Comparison of ENCODE assay signal across 21 mouse cellular contexts in the genomic region with DNA sequence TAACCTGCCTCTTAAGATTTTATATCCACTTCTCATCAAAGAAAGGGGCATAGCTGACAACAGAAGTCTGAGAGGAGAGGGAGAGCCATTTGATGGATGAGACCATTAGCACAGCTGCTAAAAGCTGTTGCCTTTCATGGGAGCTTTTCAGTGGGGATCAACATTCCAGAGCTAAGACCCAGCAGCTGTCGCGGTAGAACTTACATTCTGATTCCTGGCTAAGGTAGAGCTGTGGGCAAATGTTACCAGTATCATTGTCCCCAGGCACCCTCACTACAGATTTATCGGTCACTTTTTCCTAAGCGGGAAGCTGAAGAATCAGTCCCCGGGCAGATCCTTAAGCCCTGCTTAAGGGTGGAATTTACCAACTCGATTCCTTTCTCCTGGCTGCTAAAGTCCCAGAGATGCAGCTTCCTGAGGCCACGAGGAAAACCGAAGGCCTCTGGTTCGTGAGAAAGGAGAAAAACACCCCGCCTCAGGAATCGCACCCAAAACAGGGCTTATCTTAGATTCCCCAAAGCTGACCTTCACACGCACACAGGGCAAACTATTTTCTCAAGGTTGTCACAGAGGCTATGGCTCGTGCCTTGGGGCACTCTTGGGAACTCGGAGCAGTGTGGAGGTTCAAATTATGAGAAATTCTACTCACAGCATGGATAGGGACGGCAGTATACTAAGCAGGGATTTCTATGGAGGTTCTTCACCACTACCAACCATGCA. TPM values are rescaled to one million over a fixed set of nuclear protein-coding genes. Genes with fewer than 3 reads are reported as not detected.
DNase-seq lines count a peak whose midpoint lies in the region; ATAC-seq and TF ChIP-seq lines count a peak whose summit lies in the region.
"Had no signal": no experiment of that assay in that cellular context is flagged by ENCODE, and none has a peak within 500 bp of the region (broad histone marks: within the 10 kb centered on the region; RNA-seq: fewer than 3 reads in every experiment).

No protein-coding gene starts in this region.

- no peak for ATAC-seq in heart, embryonic 12.5 days (ENCODE audit: insufficient number of reproducible peaks, low FRiP score)
- no peak for ATAC-seq in midbrain, postnatal 0 days (ENCODE audit: low FRiP score)
- ATAC-seq in midbrain, embryonic 15.5 days (replicated peaks), result no peak
- 0 out of 2 replicates have a peak, but pooled peaks have one; percentile 26 for ATAC-seq in embryonic facial prominence, embryonic 13.5 days (ENCODE audit: insufficient number of reproducible peaks, insufficient read depth, low FRiP score, low TSS enrichment, low read depth)
- no peak for ATAC-seq in forebrain, postnatal 0 days
- ATAC-seq: hindbrain, postnatal 0 days; midbrain, embryonic 13.5 days; Patski had no signal

- no peak overlapping the region for H3K27ac ChIP-seq in heart, embryonic 12.5 days (ENCODE audit: poor library complexity, severe bottlenecking)
- no peak overlapping the region for H3K27ac ChIP-seq in midbrain, postnatal 0 days (ENCODE audit: low read depth, low read length)
- H3K27ac ChIP-seq in midbrain, embryonic 15.5 days, result no peak overlapping the region
- no peak overlapping the region for H3K27ac ChIP-seq in embryonic facial prominence, embryonic 13.5 days
- H3K27ac ChIP-seq in forebrain, postnatal 0 days (ENCODE audit: low read depth, low read length), result no peak overlapping the region
- H3K27ac ChIP-seq: embryonic facial prominence, embryonic 12.5 days; hindbrain, postnatal 0 days; midbrain, embryonic 13.5 days had no signal

- TF ChIP-seq CTCF in midbrain, postnatal 0 days (IDR thresholded peaks at IDR 0.05), result no peak
- TF ChIP-seq CTCF in forebrain, postnatal 0 days (IDR thresholded peaks at IDR 0.05; ENCODE audit: low read depth), result no peak

- 0 out of 2 replicates have a peak, but pooled peaks cover 5% of the 10 kb centered on the region for H3K9me3 ChIP-seq in heart, embryonic 12.5 days (replicated peaks)
- H3K9me3 ChIP-seq in midbrain, postnatal 0 days (ENCODE audit: low read length), result no peaks in the 10 kb centered on the region
- H3K9me3 ChIP-seq in midbrain, embryonic 15.5 days, result no peaks in the 10 kb centered on the region
- H3K9me3 ChIP-seq in embryonic facial prominence, embryonic 13.5 days, result no peaks in the 10 kb centered on the region
- H3K9me3 ChIP-seq in forebrain, postnatal 0 days (ENCODE audit: low read length), result no peaks in the 10 kb centered on the region
- H3K9me3 ChIP-seq: embryonic facial prominence, embryonic 12.5 days; midbrain, embryonic 13.5 days had no signal

- peaks cover 3% of the 10 kb centered on the region; the same call in 1 of the 2 replicates for H3K27me3 ChIP-seq in heart, embryonic 12.5 days (replicated peaks)
- H3K27me3 ChIP-seq in midbrain, postnatal 0 days (ENCODE audit: insufficient read depth, low read length), result no peaks in the 10 kb centered on the region
- H3K27me3 ChIP-seq in midbrain, embryonic 15.5 days (replicated peaks), result no peaks in the 10 kb centered on the region
- H3K27me3 ChIP-seq in embryonic facial prominence, embryonic 13.5 days, result no peaks in the 10 kb centered on the region
- no peaks in the 10 kb centered on the region for H3K27me3 ChIP-seq in forebrain, postnatal 0 days (ENCODE audit: insufficient read depth, low read length)
- H3K27me3 ChIP-seq: embryonic facial prominence, embryonic 12.5 days; midbrain, embryonic 13.5 days had no signal

- no peak overlapping the region for H3K9ac ChIP-seq in heart, embryonic 12.5 days
- no peak overlapping the region for H3K9ac ChIP-seq in midbrain, postnatal 0 days (replicated peaks; ENCODE audit: low read length, poor library complexity, severe bottlenecking)
- no peak overlapping the region for H3K9ac ChIP-seq in midbrain, embryonic 15.5 days
- H3K9ac ChIP-seq in embryonic facial prominence, embryonic 13.5 days, result no peak overlapping the region
- H3K9ac ChIP-seq in forebrain, postnatal 0 days, result no peak overlapping the region
- H3K9ac ChIP-seq: embryonic facial prominence, embryonic 12.5 days; midbrain, embryonic 13.5 days had no signal

- WGBS in heart, embryonic 12.5 days, result 41% methylated on average over 15 of the region's 15 CpGs
- WGBS in midbrain, postnatal 0 days, result 60% methylated on average over 15 of the region's 15 CpGs
- 48% methylated on average over 15 of the region's 15 CpGs for WGBS in midbrain, embryonic 15.5 days
- WGBS in embryonic facial prominence, embryonic 13.5 days, result 50% methylated on average over 15 of the region's 15 CpGs
- WGBS in forebrain, postnatal 0 days, result 56% methylated on average over 15 of the region's 15 CpGs

- H3K4me2 ChIP-seq in heart, embryonic 12.5 days, result 0 out of 2 replicates have a peak overlapping the region, but pooled peaks have one; percentile 21
- no peak overlapping the region for H3K4me2 ChIP-seq in midbrain, postnatal 0 days (ENCODE audit: low read depth, low read length, poor library complexity, severe bottlenecking)
- no peak overlapping the region for H3K4me2 ChIP-seq in midbrain, embryonic 15.5 days
- H3K4me2 ChIP-seq in embryonic facial prominence, embryonic 13.5 days, result no peak overlapping the region
- no peak overlapping the region for H3K4me2 ChIP-seq in forebrain, postnatal 0 days (ENCODE audit: low read depth)
- H3K4me2 ChIP-seq: embryonic facial prominence, embryonic 12.5 days; midbrain, embryonic 13.5 days had no signal

- no peak overlapping the region for H3K4me3 ChIP-seq in heart, embryonic 12.5 days
- H3K4me3 ChIP-seq in midbrain, postnatal 0 days (ENCODE audit: low read depth, low read length), result no peak overlapping the region
- no peak overlapping the region for H3K4me3 ChIP-seq in midbrain, embryonic 15.5 days
- no peak overlapping the region for H3K4me3 ChIP-seq in embryonic facial prominence, embryonic 13.5 days
- H3K4me3 ChIP-seq in forebrain, postnatal 0 days (ENCODE audit: low read depth, low read length), result no peak overlapping the region
- H3K4me3 ChIP-seq: embryonic facial prominence, embryonic 12.5 days; midbrain, embryonic 13.5 days had no signal

- no peaks in the 10 kb centered on the region for H3K36me3 ChIP-seq in heart, embryonic 12.5 days
- H3K36me3 ChIP-seq in midbrain, postnatal 0 days (ENCODE audit: insufficient read depth, low read length), result no peaks in the 10 kb centered on the region
- no peaks in the 10 kb centered on the region for H3K36me3 ChIP-seq in midbrain, embryonic 15.5 days (replicated peaks)
- H3K36me3 ChIP-seq in embryonic facial prominence, embryonic 13.5 days, result no peaks in the 10 kb centered on the region
- no peaks in the 10 kb centered on the region for H3K36me3 ChIP-seq in forebrain, postnatal 0 days (ENCODE audit: insufficient read depth)
- H3K36me3 ChIP-seq: embryonic facial prominence, embryonic 12.5 days; midbrain, embryonic 13.5 days had no signal

- 0 out of 2 replicates have a peak, but pooled peaks cover 5% of the 10 kb centered on the region for H3K4me1 ChIP-seq in heart, embryonic 12.5 days (replicated peaks)
- no peaks in the 10 kb centered on the region for H3K4me1 ChIP-seq in midbrain, postnatal 0 days (ENCODE audit: insufficient read depth, low read length)
- no peaks in the 10 kb centered on the region for H3K4me1 ChIP-seq in midbrain, embryonic 15.5 days
- H3K4me1 ChIP-seq in embryonic facial prominence, embryonic 13.5 days, result no peaks in the 10 kb centered on the region
- no peaks in the 10 kb centered on the region for H3K4me1 ChIP-seq in forebrain, postnatal 0 days (ENCODE audit: insufficient read depth)
- H3K4me1 ChIP-seq: embryonic facial prominence, embryonic 12.5 days; midbrain, embryonic 13.5 days had no signal

- DNase-seq in heart, adult 11 months, result no peak
- peak; percentile 7 for DNase-seq in midbrain, postnatal 0 days (ENCODE audit: low spot score)
- peak; percentile 2 for DNase-seq in retina, embryonic 14.5 days (ENCODE audit: low spot score)
- no peak for DNase-seq in spleen, postnatal 14 days (ENCODE audit: low spot score in 2 of 2)
- DNase-seq in forebrain, postnatal 0 days, result no peak
- DNase-seq: cerebellum, adult 8-10 months; heart, adult 18-20 months; heart, postnatal 14 days; kidney, adult 18-20 months; kidney, postnatal 4 days; left cerebral cortex, postnatal 4 days; lung, postnatal 36 days had no signal

RNA-seq across cellular contexts. Expression of gene Myh13, which starts 7.6 kb away (rescaled TPM):
- 0.18 TPM in 1 of 2 replicates, not detected in the other for polyA plus RNA-seq in heart, embryonic 12.5 days (2016; fragmentation: Nextera tagmentation; extraction: Ambion mirVana)
- 0.11 and 0.52 TPM in 2 replicates for total RNA-seq in midbrain, postnatal 0 days (2014; rRNA removed)
- 0.20 and 0.23 TPM in 2 replicates for polyA plus RNA-seq in midbrain, postnatal 0 days (2015; fragmentation: Nextera tagmentation; extraction: Ambion mirVana)
- polyA plus RNA-seq in midbrain, embryonic 15.5 days (2015; fragmentation: Nextera tagmentation; extraction: Ambion mirVana), result 0.10 TPM in 2 replicates
- polyA plus RNA-seq in embryonic facial prominence, embryonic 13.5 days (2015; fragmentation: Nextera tagmentation; extraction: Ambion mirVana), result 0.04 and 0.15 TPM in 2 replicates
- 0.57 and 0.62 TPM in 2 replicates for total RNA-seq in forebrain, postnatal 0 days (2014; rRNA removed)
- 0.15 and 0.26 TPM in 2 replicates for polyA plus RNA-seq in forebrain, postnatal 0 days (2015; fragmentation: Nextera tagmentation; extraction: Ambion mirVana)
- total RNA-seq: heart, adult 18-20 months; heart, postnatal 14 days had no signal
- polyA plus RNA-seq: forebrain, embryonic 11.5 days; liver, embryonic 16.5 days; midbrain, embryonic 13.5 days; Patski had no signal

RNA-seq across cellular contexts. Expression of gene Myh8, which starts 37.0 kb away (rescaled TPM):
- polyA plus RNA-seq in heart, embryonic 12.5 days (2016; fragmentation: Nextera tagmentation; extraction: Ambion mirVana), result 0.21 and 0.29 TPM in 2 replicates
- 1.0 and 3.0 TPM in 2 replicates for total RNA-seq in midbrain, postnatal 0 days (2014; rRNA removed)
- 0.36 and 0.40 TPM in 2 replicates for polyA plus RNA-seq in midbrain, postnatal 0 days (2015; fragmentation: Nextera tagmentation; extraction: Ambion mirVana)
- polyA plus RNA-seq in midbrain, embryonic 15.5 days (2015; fragmentation: Nextera tagmentation; extraction: Ambion mirVana), result 0.89 and 1.8 TPM in 2 replicates
- polyA plus RNA-seq in embryonic facial prominence, embryonic 13.5 days (2015; fragmentation: Nextera tagmentation; extraction: Ambion mirVana), result 2.2 and 2.8 TPM in 2 replicates
- 0.38 and 2.1 TPM in 2 replicates for total RNA-seq in forebrain, postnatal 0 days (2014; rRNA removed)
- 0.20 and 0.33 TPM in 2 replicates for polyA plus RNA-seq in forebrain, postnatal 0 days (2015; fragmentation: Nextera tagmentation; extraction: Ambion mirVana)
- polyA plus RNA-seq: forebrain, embryonic 11.5 days; Patski had no signal

Comparison
In these comparisons a context has a peak if more than half of its experiments do, and no peak if none do; other contexts are left out.
1. DNase-seq: peak in midbrain, postnatal 0 days (single experiment) and retina, embryonic 14.5 days (single experiment); none in heart, adult 11 months (single experiment), spleen, postnatal 14 days (0 of 2) and forebrain, postnatal 0 days (single experiment).